Mouse (Mus musculus) ES-E14 (cell line): ENCODE results near the gene Rom1.

Source experiments
- CHD2 ChIP-seq: IDR thresholded peaks from 2 replicates; pipeline ENCODE4 v1.6.1; 2014; ENCODE audit warnings: mild to moderate bottlenecking, low read depth, low read length, inconsistent platforms
- HCFC1 ChIP-seq: IDR thresholded peaks from 2 replicates; pipeline ENCODE4 v1.6.1; 2012; ENCODE audit warnings: low read length, inconsistent platforms, borderline replicate concordance; ENCODE audit not compliant: insufficient read depth
- MAFK ChIP-seq: IDR thresholded peaks from 2 replicates; pipeline ENCODE4 v1.6.1; 2014; ENCODE audit warnings: mild to moderate bottlenecking, low read depth, low read length, inconsistent platforms; ENCODE audit not compliant: insufficient read depth
- ZC3H11A ChIP-seq: IDR thresholded peaks from 2 replicates; pipeline ENCODE4 v1.6.1; 2012; ENCODE audit warnings: low read depth, mild to moderate bottlenecking, inconsistent platforms, low read length, borderline replicate concordance
- ZNF384 ChIP-seq: IDR thresholded peaks from 2 replicates; pipeline ENCODE4 v1.6.1; 2012; ENCODE audit warnings: low read depth, low read length, inconsistent platforms

DNA sequence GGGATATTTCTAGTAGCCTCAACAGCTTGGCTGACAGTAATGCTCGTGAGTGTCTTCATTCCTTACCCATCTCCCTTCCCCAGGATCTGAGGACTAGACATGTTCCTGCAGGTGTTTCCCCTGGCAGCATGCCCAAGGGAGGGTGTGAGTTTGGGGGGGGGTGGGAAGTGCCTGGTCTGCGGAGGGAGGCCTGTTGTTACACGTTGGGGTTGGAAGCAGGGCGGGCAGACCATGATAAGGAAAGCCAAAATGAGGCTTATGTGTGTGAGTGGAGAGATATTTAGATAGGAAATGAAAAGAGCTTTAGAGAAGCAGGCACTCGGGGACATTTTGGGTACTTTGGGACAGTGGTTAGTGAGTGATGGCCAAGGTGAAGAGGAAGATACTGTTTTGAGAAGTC lies 14.9 kb upstream of the Rom1 start:
- TF ChIP-seq ZC3H11A (no peak), HCFC1 (no peak), CHD2 (no peak), ZNF384 (no peak), MAFK (no peak)
